Mouse (Mus musculus) liver, embryonic 16.5 days (tissue): ENCODE data around the gene Zfr2. TPM values are rescaled to one million over a fixed set of nuclear protein-coding genes. Genes with fewer than 3 reads are reported as not detected.
"Not testable (repeated sequence)": the region's sequence is repeated elsewhere in the genome, so short reads cannot be mapped to it uniquely, and the experiment has no call there.

ENCODE experiments used
- ATAC-seq: fragments of 200-750 bp; cut with Nextera tagmentation; 2 replicates; pipeline ENCODE4 v1.8.0; 2017; ENCODE audit warnings: low read depth, mild to moderate bottlenecking, moderate number of reproducible peaks, moderate library complexity
- H3K27ac ChIP-seq: fragments of 300-500 bp; sonication (generic); 2 replicates; pipeline ENCODE4 v1.5.1; 2014; ENCODE audit warnings: mild to moderate bottlenecking, low read length
- H3K27me3 ChIP-seq: fragments of 300-500 bp; sonication (generic); 2 replicates; pipeline ENCODE4 v1.6.1; 2014; ENCODE audit warnings: low read depth, low read length, mixed read lengths; ENCODE audit not compliant: control insufficient read depth, insufficient read depth
- H3K36me3 ChIP-seq: fragments of 300-500 bp; sonication (generic); 2 replicates; pipeline ENCODE4 v1.6.1; 2014; ENCODE audit warnings: mild to moderate bottlenecking; ENCODE audit not compliant: control insufficient read depth, insufficient read depth
- H3K4me1 ChIP-seq: fragments of 300-500 bp; sonication (generic); 2 replicates; pipeline ENCODE4 v1.6.1; 2014; ENCODE audit warnings: low read depth, low read length, mixed read lengths; ENCODE audit not compliant: control insufficient read depth
- H3K4me2 ChIP-seq: fragments of 300-500 bp; sonication (generic); 2 replicates; pipeline ENCODE4 v1.6.1; 2014; ENCODE audit warnings: low read depth, low read length, mixed read lengths
- H3K4me3 ChIP-seq: fragments of 300-500 bp; sonication (generic); 2 replicates; pipeline ENCODE4 v1.5.1; 2014; ENCODE audit warnings: low read depth, mild to moderate bottlenecking, low read length
- H3K9ac ChIP-seq: fragments of 300-500 bp; sonication (generic); 2 replicates; pipeline ENCODE4 v1.6.1; 2014; ENCODE audit warnings: low read depth, low read length
- H3K9me3 ChIP-seq: fragments of 300-500 bp; sonication (generic); replicated peaks from 2 replicates; pipeline ENCODE4 v1.6.1; 2016; ENCODE audit warnings: low read length; ENCODE audit not compliant: control insufficient read depth
- WGBS: fragments of 180-500 bp; shearing (Covaris S2); extraction: QIAGEN DNeasy Blood & Tissue Kit; methylation state at CpG from one replicate; pipeline ENCODE4 v1.1.7; 2014; ENCODE audit not compliant: insufficient replicate concordance; 5-methylcytosine and 5-hydroxymethylcytosine counted together
- polyA plus RNA-seq: library from polyadenylated mRNA; unstranded; fragments of >200 nt; fragmentation: Nextera tagmentation; extraction: Ambion mirVana; gene quantifications from 2 replicates; pipeline ENCODE4 v1.2.1, GENCODE M21; 2015

Gene Zfr2
- polyA plus RNA-seq, 1 experiment from 2014 or later = 0.59 TPM

- not testable (repeated sequence) for H3K9ac ChIP-seq, H3K36me3 ChIP-seq, H3K4me2 ChIP-seq, H3K27ac ChIP-seq, H3K9me3 ChIP-seq, ATAC-seq, H3K4me3 ChIP-seq, H3K4me1 ChIP-seq, H3K27me3 ChIP-seq
- 0% methylated on average over 1 of the region's 1 CpGs for WGBS
These were observed 15.7 kb upstream of the Zfr2 start for GRCm38 (mm10) chr10:81217267-81217666.

- WGBS = 16% methylated on average over 7 of the region's 7 CpGs
- Histone ChIP-seq H3K4me2 (no peak overlapping the region), H3K9me3 (no peaks in the 10 kb centered on the region), H3K36me3 (no peaks in the 10 kb centered on the region), H3K4me3 (no peak overlapping the region), H3K27me3 (no peaks in the 10 kb centered on the region; the same call in 1 of the 2 replicates), H3K9ac (no peak overlapping the region), H3K27ac (no peak overlapping the region), H3K4me1 (peaks cover 4% of the 10 kb centered on the region; the same call in 1 of the 2 replicates)
- ATAC-seq = peak; percentile 54; the same call in 1 of the 2 replicates
These were observed 15.0 kb upstream of the Zfr2 start for GRCm38 (mm10) chr10:81217964-81218363.

- no peaks in the 10 kb centered on the region for H3K9me3 ChIP-seq
- no peak overlapping the region for H3K4me3 ChIP-seq
- 59% methylated on average over 5 of the region's 5 CpGs for WGBS
- no peaks in the 10 kb centered on the region for H3K27me3 ChIP-seq
- H3K9ac ChIP-seq = no peak overlapping the region
- no peak overlapping the region for H3K4me2 ChIP-seq
- ATAC-seq = no peak
- H3K4me1 ChIP-seq = peaks cover 4% of the 10 kb centered on the region; the same call in 1 of the 2 replicates
- H3K36me3 ChIP-seq = no peaks in the 10 kb centered on the region
- no peak overlapping the region for H3K27ac ChIP-seq
These were observed 11.4 kb upstream of the Zfr2 start for GRCm38 (mm10) chr10:81221402-81222015.

- H3K4me3 ChIP-seq, H3K4me2 ChIP-seq, H3K27me3 ChIP-seq, H3K4me1 ChIP-seq, ATAC-seq, H3K9ac ChIP-seq, H3K27ac ChIP-seq, H3K9me3 ChIP-seq, H3K36me3 ChIP-seq: not testable (repeated sequence)
- WGBS = 45% methylated on average over 2 of the region's 2 CpGs
These were observed 9.2 kb upstream of the Zfr2 start for GRCm38 (mm10) chr10:81223731-81224130.

- H3K4me2 ChIP-seq = no peak overlapping the region
- peaks cover 40% of the 10 kb centered on the region for H3K27me3 ChIP-seq
- no peak for ATAC-seq
- H3K36me3 ChIP-seq = no peaks in the 10 kb centered on the region
- H3K27ac ChIP-seq = no peak overlapping the region
- WGBS = 11% methylated on average over 20 of the region's 20 CpGs
- H3K9ac ChIP-seq = no peak overlapping the region
- H3K4me1 ChIP-seq = peaks cover 13% of the 10 kb centered on the region
- H3K4me3 ChIP-seq = no peak overlapping the region
- H3K9me3 ChIP-seq = no peaks in the 10 kb centered on the region
These were observed 3.1 kb upstream of the Zfr2 start for GRCm38 (mm10) chr10:81229735-81230437.

GRCm38 (mm10) chr10:81230438-81231332, 2.3 kb upstream of the Zfr2 start, which contains the start of gene Atcay:
Gene Atcay (minus strand): TSS chr10:81230833.
- WGBS = 9% methylated on average over 27 of the region's 27 CpGs
- Histone ChIP-seq H3K27me3 (peaks cover 40% of the 10 kb centered on the region), H3K4me1 (peaks cover 13% of the 10 kb centered on the region), H3K9me3 (no peaks in the 10 kb centered on the region), H3K4me2 (no peak within 1 kb of the TSS), H3K9ac (no peak within 1 kb of the TSS), H3K36me3 (no peaks in the 10 kb centered on the region), H3K4me3 (no peak within 1 kb of the TSS), H3K27ac (no peak within 1 kb of the TSS)
- no peak for ATAC-seq

GRCm38 (mm10) chr10:81231436-81231835, 1.5 kb upstream of the Zfr2 start:
- no peak for ATAC-seq
- H3K36me3 ChIP-seq = no peaks in the 10 kb centered on the region
- H3K27ac ChIP-seq = no peak overlapping the region
- H3K27me3 ChIP-seq = peaks cover 40% of the 10 kb centered on the region
- WGBS = 48% methylated on average over 7 of the region's 7 CpGs
- H3K4me3 ChIP-seq = no peak overlapping the region
- H3K9ac ChIP-seq = no peak overlapping the region
- no peaks in the 10 kb centered on the region for H3K9me3 ChIP-seq
- no peak overlapping the region for H3K4me2 ChIP-seq
- peaks cover 13% of the 10 kb centered on the region for H3K4me1 ChIP-seq

GRCm38 (mm10) chr10:81233226-81233585, 251 bp downstream of the Zfr2 start:
- ATAC-seq = peak; percentile 57
- peaks cover 13% of the 10 kb centered on the region for H3K4me1 ChIP-seq
- peak overlapping the region; percentile 26; the same call in 1 of the 2 replicates for H3K27ac ChIP-seq
- H3K27me3 ChIP-seq = peaks cover 48% of the 10 kb centered on the region
- no peaks in the 10 kb centered on the region for H3K36me3 ChIP-seq
- H3K4me2 ChIP-seq = peak overlapping the region; percentile 85
- 2% methylated on average over 26 of the region's 28 CpGs for WGBS
- H3K9ac ChIP-seq = peak overlapping the region; percentile 70
- no peaks in the 10 kb centered on the region for H3K9me3 ChIP-seq
- peak overlapping the region; percentile 70 for H3K4me3 ChIP-seq
